ENCODE assay signal across 21 mouse cellular contexts in genomic region chr1:170889310-170889709, GRCm38 (mm10). TPM values are rescaled to one million over a fixed set of nuclear protein-coding genes. Genes with fewer than 3 reads are reported as not detected.
DNase-seq lines count a peak whose midpoint lies in the region.
"Had no signal": no experiment of that assay in that cellular context is flagged by ENCODE, and none has a peak within 500 bp of the region (broad histone marks: within the 10 kb centered on the region; RNA-seq: fewer than 3 reads in every experiment).

No protein-coding gene starts in this region.

- peak; percentile 10 for DNase-seq in embryo, embryonic 11 days
- no peak for DNase-seq in embryo, embryonic 10 days (ENCODE audit: low spot score)
- peak; percentile 93 for DNase-seq in ES-CJ7 (ENCODE audit: low read depth, low spot score)
- DNase-seq in R1 (ENCODE audit: low read depth, low spot score): peak; percentile 99
- DNase-seq in B cell, adult 2 months: no peak
- DNase-seq in layer of hippocampus, postnatal 25 days (ENCODE audit: extremely low spot score in 1 of 2, low spot score in 1 of 2): no peak
- DNase-seq in layer of hippocampus, adult 9-11 months: no peak
- DNase-seq: adrenal gland, adult 8-10 months; adrenal gland, postnatal 25 days; cerebellum, adult 11-12 months; cerebellum, adult 8-10 months; cerebellum, postnatal 10 days; cerebellum, postnatal 36 days; gastrocnemius, adult 2 months; gastrocnemius, postnatal 14 days; kidney, adult 2 months had no signal

RNA-seq across cellular contexts. Expression of gene Dusp12, which starts 4.0 kb away (rescaled TPM):
- 10 to 100 TPM; 13.8 to 19.2 TPM for total RNA-seq in layer of hippocampus, postnatal 25 days (2021)

RNA-seq across cellular contexts. Expression of gene Gm26620, which starts 4.4 kb away (rescaled TPM):
- total RNA-seq in layer of hippocampus, postnatal 25 days (2021): under 1 TPM; 0.34 to 0.77 TPM
- total RNA-seq: hematopoietic stem cell, adult 5-6 weeks had no signal

RNA-seq across cellular contexts. Expression of gene Atf6, which starts 21.7 kb away (rescaled TPM):
- 10 to 100 TPM; 46.6 to 49.2 TPM for total RNA-seq in layer of hippocampus, postnatal 25 days (2021)

RNA-seq across cellular contexts. Expression of gene Fcrlb, which starts 23.4 kb away (rescaled TPM):
- under 1 TPM in 1 of 2 experiments, not detected in 1; 0.54 TPM for total RNA-seq in layer of hippocampus, postnatal 25 days (2021)
- total RNA-seq: adrenal gland, adult 8-10 months; adrenal gland, postnatal 25 days; G1E; gastrocnemius, adult 2 months; gastrocnemius, postnatal 14 days; gastrocnemius, postnatal 4 days; heart, adult 8-10 months; heart, postnatal 25 days; hematopoietic stem cell, adult 5-6 weeks had no signal

RNA-seq across cellular contexts. Expression of gene Fcrla, which starts 38.1 kb away (rescaled TPM):
- not detected for total RNA-seq in layer of hippocampus, postnatal 25 days (2021)
- total RNA-seq: gastrocnemius, adult 2 months had no signal

Comparison
In these comparisons a context has a peak if more than half of its experiments do, and no peak if none do; other contexts are left out.
1. DNase-seq: peak in embryo, embryonic 11 days (single experiment), ES-CJ7 (single experiment) and R1 (single experiment); none in embryo, embryonic 10 days (single experiment), B cell, adult 2 months (0 of 2), layer of hippocampus, postnatal 25 days (0 of 2) and layer of hippocampus, adult 9-11 months (single experiment).